Mouse (Mus musculus) midbrain, embryonic 16.5 days (tissue): Measurements from ENCODE around the gene Rufy3. TPM values are rescaled to one million over a fixed set of nuclear protein-coding genes. Genes with fewer than 3 reads are reported as not detected.

Experiments
- ATAC-seq: fragments of 200-750 bp; cut with Nextera tagmentation; 2 replicates; pipeline ENCODE4 v1.8.0; 2017; ENCODE audit warnings: moderate TSS enrichment
- H3K27ac ChIP-seq: fragments of 300-500 bp; sonication (generic); 2 replicates; pipeline ENCODE4 v1.5.1; 2014; ENCODE audit warnings: mild to moderate bottlenecking, low read length, mixed read lengths
- H3K27me3 ChIP-seq: fragments of 300-500 bp; sonication (generic); 2 replicates; pipeline ENCODE4 v1.6.1; 2014; ENCODE audit warnings: low read depth, low read length, mixed read lengths; ENCODE audit not compliant: control insufficient read depth, insufficient read depth
- H3K36me3 ChIP-seq: fragments of 300-500 bp; sonication (generic); 2 replicates; pipeline ENCODE4 v1.6.1; 2014; ENCODE audit warnings: mild to moderate bottlenecking, low read length, moderate library complexity, mixed read lengths; ENCODE audit not compliant: control insufficient read depth, insufficient read depth
- H3K4me1 ChIP-seq: fragments of 300-500 bp; sonication (generic); 2 replicates; pipeline ENCODE4 v1.6.1; 2014; ENCODE audit warnings: mild to moderate bottlenecking, low read length, mixed read lengths; ENCODE audit not compliant: control insufficient read depth, insufficient read depth
- H3K4me2 ChIP-seq: fragments of 300-500 bp; sonication (generic); 2 replicates; pipeline ENCODE4 v1.6.1; 2014; ENCODE audit warnings: mild to moderate bottlenecking, low read length, mixed read lengths
- H3K4me3 ChIP-seq: fragments of 300-500 bp; sonication (generic); 2 replicates; pipeline ENCODE4 v1.5.1; 2014; ENCODE audit warnings: low read depth, mild to moderate bottlenecking, low read length, moderate library complexity, mixed read lengths
- H3K9ac ChIP-seq: fragments of 300-500 bp; sonication (generic); 2 replicates; pipeline ENCODE4 v1.6.1; 2014; ENCODE audit warnings: low read depth, low read length, mixed read lengths
- H3K9me3 ChIP-seq: fragments of 300-500 bp; sonication (generic); replicated peaks from 2 replicates; pipeline ENCODE4 v1.6.1; 2014; ENCODE audit warnings: mild to moderate bottlenecking, low read length, mixed read lengths; ENCODE audit not compliant: control insufficient read depth, poor library complexity, severe bottlenecking
- WGBS: fragments of 180-500 bp; shearing (Covaris S2); extraction: QIAGEN DNeasy Blood & Tissue Kit; methylation state at CpG from one replicate; pipeline ENCODE4 v1.1.7; 2014; 5-methylcytosine and 5-hydroxymethylcytosine counted together
- polyA plus RNA-seq: library from polyadenylated mRNA; unstranded; fragments of >200 nt; fragmentation: Nextera tagmentation; extraction: Ambion mirVana; gene quantifications from 2 replicates; pipeline ENCODE4 v1.2.1, GENCODE M21; 2015

Gene Rufy3
- polyA plus RNA-seq, 1 experiment from 2014 or later = 307 TPM

DNA sequence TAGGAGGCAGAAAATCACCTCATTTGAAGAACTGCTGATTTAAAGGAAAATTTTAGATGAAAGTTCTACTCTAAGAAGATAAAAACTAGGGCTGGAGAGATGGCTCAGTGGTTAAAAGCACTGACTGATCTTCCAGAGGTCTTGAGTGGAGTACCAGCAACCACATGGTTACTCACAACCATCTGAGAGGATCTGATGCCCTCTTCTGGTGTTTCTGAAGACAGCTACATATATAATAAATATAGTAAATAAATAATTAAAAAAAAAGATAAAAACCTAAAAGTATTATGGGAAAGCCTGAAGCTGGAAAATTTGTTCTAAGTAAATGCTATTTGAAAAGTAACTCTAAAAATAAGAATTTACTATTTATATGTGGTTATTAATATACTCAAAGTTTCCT, 128.2 kb downstream of the Rufy3 start:
- H3K9me3 ChIP-seq = no peaks in the 10 kb centered on the region
- no peak for ATAC-seq
- no peak overlapping the region for H3K4me3 ChIP-seq
- no peak overlapping the region for H3K27ac ChIP-seq
- no peak overlapping the region for H3K9ac ChIP-seq
- no peaks in the 10 kb centered on the region for H3K4me1 ChIP-seq
- no peaks in the 10 kb centered on the region for H3K36me3 ChIP-seq
- H3K4me2 ChIP-seq = no peak overlapping the region
- H3K27me3 ChIP-seq = no peaks in the 10 kb centered on the region

DNA sequence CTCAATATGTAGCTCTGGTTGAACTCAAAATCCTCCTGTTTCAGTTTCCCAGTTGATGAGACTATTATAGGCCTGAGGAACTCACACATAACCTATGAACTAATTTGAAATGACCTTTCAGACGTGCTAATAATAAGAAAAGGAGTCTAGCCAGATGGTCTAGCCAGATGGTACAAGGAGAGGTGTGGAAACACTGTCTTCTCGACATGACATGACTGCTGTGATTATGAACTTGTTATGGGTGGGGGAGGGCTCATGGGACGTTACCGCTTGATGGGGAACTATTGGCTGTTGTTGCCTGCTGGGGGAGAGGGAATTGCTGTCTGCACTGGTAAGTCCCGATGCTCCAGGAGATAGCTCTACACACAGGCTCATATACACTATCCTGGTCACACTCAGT, 132.5 kb downstream of the Rufy3 start:
- Histone ChIP-seq H3K36me3 (no peaks in the 10 kb centered on the region), H3K9ac (no peak overlapping the region), H3K27me3 (no peaks in the 10 kb centered on the region), H3K27ac (no peak overlapping the region), H3K4me3 (no peak overlapping the region), H3K9me3 (no peaks in the 10 kb centered on the region), H3K4me2 (no peak overlapping the region), H3K4me1 (no peaks in the 10 kb centered on the region)
- no peak for ATAC-seq
- 71% methylated on average over 5 of the region's 5 CpGs for WGBS

- no peaks in the 10 kb centered on the region for H3K36me3 ChIP-seq
- no peak for ATAC-seq
- H3K27ac ChIP-seq = no peak overlapping the region
- H3K9me3 ChIP-seq = no peaks in the 10 kb centered on the region
- WGBS = 72% methylated on average over 4 of the region's 4 CpGs
- H3K27me3 ChIP-seq = no peaks in the 10 kb centered on the region
- no peaks in the 10 kb centered on the region for H3K4me1 ChIP-seq
- H3K4me2 ChIP-seq = no peak overlapping the region
- H3K9ac ChIP-seq = no peak overlapping the region
- no peak overlapping the region for H3K4me3 ChIP-seq
Observed at GRCm38 (mm10) chr5:88699251-88699913, 134.5 kb downstream of the Rufy3 start.

Other genes with a start within 250 kb of the Rufy3 start
- not detected in 2 replicates for gene Prol1, start 247.7 kb upstream of the Rufy3 start, polyA plus RNA-seq
- gene Amtn, start 188.9 kb upstream of the Rufy3 start, polyA plus RNA-seq = not detected in 2 replicates
- gene Ambn, start 109.0 kb upstream of the Rufy3 start, polyA plus RNA-seq = not detected in 2 replicates
- gene Enam, start 77.1 kb upstream of the Rufy3 start, polyA plus RNA-seq = not detected in 2 replicates
- 0.20 and 0.44 TPM in 2 replicates for gene Jchain, start 37.1 kb upstream of the Rufy3 start, polyA plus RNA-seq
- 48.3 and 49.8 TPM in 2 replicates for gene Utp3, start 10.6 kb upstream of the Rufy3 start, polyA plus RNA-seq
- 57.0 and 60.5 TPM in 2 replicates for gene Grsf1, start 111.1 kb downstream of the Rufy3 start, polyA plus RNA-seq
- 9.1 and 9.8 TPM in 2 replicates for gene Mob1b, start 155.8 kb downstream of the Rufy3 start, polyA plus RNA-seq
- gene Dck, start 200.0 kb downstream of the Rufy3 start, polyA plus RNA-seq = 43.6 and 48.8 TPM in 2 replicates